Mouse (Mus musculus): ENCODE measurements around the gene Pde7b. TPM values are rescaled to one million over a fixed set of nuclear protein-coding genes. Genes with fewer than 3 reads are reported as not detected.

The Pde7b gene
- polyA plus RNA-seq, 1 experiment, result 9.5 TPM

DNA sequence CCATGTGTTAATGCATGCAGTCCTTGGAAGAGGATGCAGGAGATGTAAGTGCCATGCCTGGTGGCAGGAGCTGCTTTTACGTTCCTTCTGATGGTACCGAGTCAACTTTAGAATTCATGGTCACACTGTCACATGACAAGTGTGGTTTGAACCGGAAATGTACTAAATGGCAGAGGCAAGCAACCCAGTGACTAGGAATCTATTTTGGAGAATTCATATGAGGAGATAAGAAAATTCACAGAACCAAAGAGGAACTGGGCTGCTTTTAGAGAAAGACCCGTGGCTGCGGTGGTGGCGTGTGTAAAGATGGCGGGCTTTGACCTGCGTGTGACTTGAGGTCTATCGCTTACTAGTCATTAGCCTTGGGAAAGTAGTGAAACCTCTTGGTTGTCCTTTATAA lies 287.4 kb downstream of the Pde7b start:
- no peaks in the 10 kb centered on the region for H3K27me3 ChIP-seq (replicated peaks; ENCODE audit: control insufficient read depth, insufficient read depth, low read length)
- WGBS, result 85% methylated on average over 9 of the region's 9 CpGs
- TF ChIP-seq CTCF (conservative IDR thresholded peaks at IDR 0.05; ENCODE audit: insufficient read depth, insufficient read length, low read depth, low read length) (no peak), POLR2A (IDR thresholded peaks at IDR 0.05; ENCODE audit: low read depth, low read length) (no peak)
- no peak overlapping the region for H3K27ac ChIP-seq (ENCODE audit: insufficient read depth, low read depth, low read length)
- H3K4me1 ChIP-seq (ENCODE audit: control insufficient read depth, insufficient read depth, low read length), result no peaks in the 10 kb centered on the region
- no peak overlapping the region for H3K4me3 ChIP-seq (ENCODE audit: insufficient read depth, low read depth, low read length)
- no peak for DNase-seq
- no peaks in the 10 kb centered on the region; the same call in 1 of the 2 replicates for H3K36me3 ChIP-seq (ENCODE audit: control insufficient read depth, insufficient read depth, low read length)

DNA sequence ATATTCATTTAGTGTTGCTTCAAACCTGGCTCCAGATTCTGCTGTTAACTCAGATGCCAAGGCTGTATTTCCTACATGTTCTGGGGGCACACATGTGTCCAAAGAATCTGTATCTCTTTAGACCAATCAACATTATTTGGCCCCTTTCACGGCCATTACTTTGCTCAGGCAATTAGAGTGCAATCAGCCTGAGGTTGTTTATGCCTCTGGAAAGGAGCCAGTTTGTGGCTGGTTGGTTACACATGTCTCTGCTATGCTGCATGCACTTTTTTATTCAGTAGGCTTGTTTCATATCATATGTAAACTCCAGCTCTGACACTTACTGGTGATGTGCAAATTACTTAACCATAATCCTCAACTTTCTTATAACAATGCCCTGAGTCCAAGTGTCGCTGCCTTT lies 287.9 kb downstream of the Pde7b start:
- no peak overlapping the region for H3K4me3 ChIP-seq (ENCODE audit: insufficient read depth, low read depth, low read length)

GRCm38 (mm10) chr10:20435913-20436312 lies 289.0 kb downstream of the Pde7b start:
- DNase-seq, result no peak
- Histone ChIP-seq H3K4me3 (ENCODE audit: insufficient read depth, low read depth, low read length) (no peak overlapping the region), H3K4me1 (ENCODE audit: control insufficient read depth, insufficient read depth, low read length) (no peaks in the 10 kb centered on the region), H3K27ac (ENCODE audit: insufficient read depth, low read depth, low read length) (no peak overlapping the region), H3K36me3 (ENCODE audit: control insufficient read depth, insufficient read depth, low read length) (no peaks in the 10 kb centered on the region; the same call in 1 of the 2 replicates), H3K27me3 (replicated peaks; ENCODE audit: control insufficient read depth, insufficient read depth, low read length) (no peaks in the 10 kb centered on the region)
- whole genome bisulfite sequencing, result 92% methylated on average over 7 of the region's 7 CpGs
- TF ChIP-seq CTCF (conservative IDR thresholded peaks at IDR 0.05; ENCODE audit: insufficient read depth, insufficient read length, low read depth, low read length), result no peak
- no peak for TF ChIP-seq POLR2A (IDR thresholded peaks at IDR 0.05; ENCODE audit: low read depth, low read length)

More for the DNA sequence above, 287.9 kb downstream of the Pde7b start:
- Histone ChIP-seq H3K27me3 (replicated peaks; ENCODE audit: control insufficient read depth, insufficient read depth, low read length) (no peaks in the 10 kb centered on the region), H3K4me1 (ENCODE audit: control insufficient read depth, insufficient read depth, low read length) (no peaks in the 10 kb centered on the region), H3K27ac (ENCODE audit: insufficient read depth, low read depth, low read length) (no peak overlapping the region), H3K36me3 (ENCODE audit: control insufficient read depth, insufficient read depth, low read length) (no peaks in the 10 kb centered on the region; the same call in 1 of the 2 replicates)
- 73% methylated on average over 2 of the region's 2 CpGs for WGBS
- TF ChIP-seq CTCF (conservative IDR thresholded peaks at IDR 0.05; ENCODE audit: insufficient read depth, insufficient read length, low read depth, low read length) (no peak), POLR2A (IDR thresholded peaks at IDR 0.05; ENCODE audit: low read depth, low read length) (no peak)
- DNase-seq, result peak; percentile 6

DNA sequence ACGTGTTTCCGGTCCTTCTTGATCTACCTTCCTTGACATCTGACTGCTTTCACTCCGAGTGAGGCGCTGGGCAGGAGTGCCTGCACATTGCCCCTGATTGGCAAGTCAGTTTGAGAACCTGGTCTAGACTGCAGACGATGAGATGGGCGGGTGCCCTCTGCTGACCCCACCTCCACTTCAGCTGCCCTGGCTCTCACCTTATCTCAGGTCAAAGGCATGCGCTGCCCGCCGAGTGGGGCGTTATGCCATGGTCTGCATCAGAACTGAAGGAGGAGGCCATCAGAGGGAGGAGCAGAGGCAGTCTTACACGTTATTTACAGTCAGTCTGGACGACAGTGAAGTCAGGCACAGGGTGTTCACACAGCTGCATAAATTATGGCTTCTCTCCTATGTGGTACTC lies 293.5 kb downstream of the Pde7b start:
- WGBS, result 77% methylated on average over 12 of the region's 12 CpGs
- Histone ChIP-seq H3K27ac (ENCODE audit: insufficient read depth, low read depth, low read length) (no peak overlapping the region), H3K27me3 (replicated peaks; ENCODE audit: control insufficient read depth, insufficient read depth, low read length) (no peaks in the 10 kb centered on the region), H3K36me3 (ENCODE audit: control insufficient read depth, insufficient read depth, low read length) (no peaks in the 10 kb centered on the region; the same call in 1 of the 2 replicates), H3K4me1 (ENCODE audit: control insufficient read depth, insufficient read depth, low read length) (no peaks in the 10 kb centered on the region), H3K4me3 (ENCODE audit: insufficient read depth, low read depth, low read length) (no peak overlapping the region)
- no peak for DNase-seq
- no peak for TF ChIP-seq POLR2A (IDR thresholded peaks at IDR 0.05; ENCODE audit: low read depth, low read length)
- TF ChIP-seq CTCF (conservative IDR thresholded peaks at IDR 0.05; ENCODE audit: insufficient read depth, insufficient read length, low read depth, low read length), result no peak

- H3K4me3 ChIP-seq (ENCODE audit: insufficient read depth, low read depth, low read length), result no peak overlapping the region
- H3K27me3 ChIP-seq (replicated peaks; ENCODE audit: control insufficient read depth, insufficient read depth, low read length), result no peaks in the 10 kb centered on the region
- DNase-seq, result no peak
- H3K27ac ChIP-seq (ENCODE audit: insufficient read depth, low read depth, low read length), result no peak overlapping the region
- no peaks in the 10 kb centered on the region for H3K4me1 ChIP-seq (ENCODE audit: control insufficient read depth, insufficient read depth, low read length)
- no peaks in the 10 kb centered on the region for H3K36me3 ChIP-seq (ENCODE audit: control insufficient read depth, insufficient read depth, low read length)
- WGBS, result 71% methylated on average over 10 of the region's 10 CpGs
- TF ChIP-seq CTCF (conservative IDR thresholded peaks at IDR 0.05; ENCODE audit: insufficient read depth, insufficient read length, low read depth, low read length), result no peak
- TF ChIP-seq POLR2A (IDR thresholded peaks at IDR 0.05; ENCODE audit: low read depth, low read length), result no peak
Measured at GRCm38 (mm10) chr10:20421299-20421883, 303.5 kb downstream of the Pde7b start.

GRCm38 (mm10) chr10:20420296-20420695 lies 304.6 kb downstream of the Pde7b start:
- Histone ChIP-seq H3K36me3 (ENCODE audit: control insufficient read depth, insufficient read depth, low read length) (no peaks in the 10 kb centered on the region), H3K4me1 (ENCODE audit: control insufficient read depth, insufficient read depth, low read length) (no peaks in the 10 kb centered on the region), H3K27ac (ENCODE audit: insufficient read depth, low read depth, low read length) (no peak overlapping the region), H3K27me3 (replicated peaks; ENCODE audit: control insufficient read depth, insufficient read depth, low read length) (no peaks in the 10 kb centered on the region), H3K4me3 (ENCODE audit: insufficient read depth, low read depth, low read length) (no peak overlapping the region)
- TF ChIP-seq CTCF (conservative IDR thresholded peaks at IDR 0.05; ENCODE audit: insufficient read depth, insufficient read length, low read depth, low read length) (no peak), POLR2A (IDR thresholded peaks at IDR 0.05; ENCODE audit: low read depth, low read length) (no peak)
- 32% methylated on average over 7 of the region's 7 CpGs for WGBS
- DNase-seq, result peak; percentile 72

- Histone ChIP-seq H3K4me1 (ENCODE audit: control insufficient read depth, insufficient read depth, low read length) (no peaks in the 10 kb centered on the region), H3K4me3 (ENCODE audit: insufficient read depth, low read depth, low read length) (no peak overlapping the region), H3K27me3 (replicated peaks; ENCODE audit: control insufficient read depth, insufficient read depth, low read length) (no peaks in the 10 kb centered on the region), H3K27ac (ENCODE audit: insufficient read depth, low read depth, low read length) (no peak overlapping the region), H3K36me3 (ENCODE audit: control insufficient read depth, insufficient read depth, low read length) (no peaks in the 10 kb centered on the region)
- WGBS, result 66% methylated on average over 10 of the region's 10 CpGs
- TF ChIP-seq CTCF (conservative IDR thresholded peaks at IDR 0.05; ENCODE audit: insufficient read depth, insufficient read length, low read depth, low read length) (no peak), POLR2A (IDR thresholded peaks at IDR 0.05; ENCODE audit: low read depth, low read length) (no peak)
- no peak for DNase-seq
Measured at GRCm38 (mm10) chr10:20418856-20419219, 306.0 kb downstream of the Pde7b start.
